Mouse (Mus musculus) embryonic facial prominence, embryonic 14.5 days (tissue): ENCODE data around the gene Kif1a. TPM values are rescaled to one million over a fixed set of nuclear protein-coding genes. Genes with fewer than 3 reads are reported as not detected.

Source experiments
- ATAC-seq: fragments of 200-750 bp; cut with Nextera tagmentation; 2 replicates; pipeline ENCODE4 v1.8.0; 2017; ENCODE audit warnings: low read depth, moderate number of reproducible peaks, moderate TSS enrichment
- DNase-seq: peaks from one replicate; pipeline ENCODE4 v3.0.0-alpha.2; 2015; ENCODE audit warnings: low spot score
- H3K27ac ChIP-seq: fragments of 300-500 bp; sonication (generic); replicated peaks from 2 replicates; pipeline ENCODE4 v1.5.1; 2014; ENCODE audit warnings: low read depth, mild to moderate bottlenecking, low read length, moderate library complexity
- H3K27me3 ChIP-seq: fragments of 300-500 bp; sonication (generic); replicated peaks from 2 replicates; pipeline ENCODE4 v1.6.1; 2014; ENCODE audit warnings: low read length; ENCODE audit not compliant: control insufficient read depth, insufficient read depth
- H3K36me3 ChIP-seq: fragments of 300-500 bp; sonication (generic); 2 replicates; pipeline ENCODE4 v1.6.1; 2014; ENCODE audit warnings: low read length, mixed read lengths; ENCODE audit not compliant: control insufficient read depth, insufficient read depth
- H3K4me1 ChIP-seq: fragments of 300-500 bp; sonication (generic); 2 replicates; pipeline ENCODE4 v1.6.1; 2014; ENCODE audit warnings: antibody characterized with exemption, low read length; ENCODE audit not compliant: control insufficient read depth, insufficient read depth
- H3K4me2 ChIP-seq: fragments of 300-500 bp; sonication (generic); 2 replicates; pipeline ENCODE4 v1.6.1; 2014; ENCODE audit warnings: low read depth, mild to moderate bottlenecking, low read length, moderate library complexity, mixed read lengths
- H3K4me3 ChIP-seq: fragments of 300-500 bp; sonication (generic); 2 replicates; pipeline ENCODE4 v1.5.1; 2014; ENCODE audit warnings: low read depth, mild to moderate bottlenecking, low read length
- H3K9ac ChIP-seq: fragments of 300-500 bp; sonication (generic); 2 replicates; pipeline ENCODE4 v1.6.1; 2014; ENCODE audit warnings: low read depth, mild to moderate bottlenecking, low read length, moderate library complexity, mixed read lengths
- H3K9me3 ChIP-seq: fragments of 300-500 bp; sonication (generic); 2 replicates; pipeline ENCODE4 v1.6.1; 2016; ENCODE audit warnings: low read length; ENCODE audit not compliant: control insufficient read depth
- WGBS: fragments of 180-500 bp; shearing (Covaris S2); extraction: QIAGEN DNeasy Blood & Tissue Kit; methylation state at CpG from one replicate; pipeline ENCODE4 v1.1.7; 2014; 5-methylcytosine and 5-hydroxymethylcytosine counted together
- polyA plus RNA-seq: library from polyadenylated mRNA; unstranded; fragments of >200 nt; fragmentation: Nextera tagmentation; extraction: Ambion mirVana; gene quantifications from 2 replicates; pipeline ENCODE4 v1.2.1, GENCODE M21; 2014

The Kif1a gene
- polyA plus RNA-seq, 1 experiment from 2014 or later: 30.7 TPM

DNA sequence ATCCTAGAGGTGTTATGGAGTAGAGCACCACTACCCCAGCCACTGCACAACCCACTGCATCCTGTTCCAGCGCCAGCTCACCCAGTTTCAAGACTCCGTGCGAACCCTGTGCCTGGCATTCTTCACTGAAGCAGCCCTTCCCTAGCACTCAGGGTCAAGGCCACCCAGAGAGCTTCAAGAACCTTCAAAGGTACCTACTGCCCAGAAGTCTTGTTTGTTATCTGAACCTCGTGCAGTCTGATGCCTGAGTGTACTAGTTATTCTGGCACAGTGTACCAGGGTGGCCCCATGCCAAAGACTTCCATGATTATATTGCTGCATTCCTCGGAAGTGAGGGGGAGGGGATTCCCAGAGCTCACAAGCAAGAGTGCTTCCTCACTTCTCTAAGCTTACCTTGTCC is 38.1 kb downstream of the Kif1a start:
- 0 out of 2 replicates have a peak, but pooled peaks cover 5% of the 10 kb centered on the region for H3K36me3 ChIP-seq
- H3K9me3 ChIP-seq: no peaks in the 10 kb centered on the region
- ATAC-seq: peak; percentile 45; the same call in 1 of the 2 replicates
- H3K27me3 ChIP-seq: no peaks in the 10 kb centered on the region
- no peak overlapping the region for H3K27ac ChIP-seq
- WGBS: 69% methylated on average over 5 of the region's 5 CpGs
- H3K4me3 ChIP-seq: no peak overlapping the region
- H3K9ac ChIP-seq: no peak overlapping the region
- H3K4me1 ChIP-seq: no peaks in the 10 kb centered on the region
- peak; percentile 64 for DNase-seq
- H3K4me2 ChIP-seq: no peak overlapping the region

DNA sequence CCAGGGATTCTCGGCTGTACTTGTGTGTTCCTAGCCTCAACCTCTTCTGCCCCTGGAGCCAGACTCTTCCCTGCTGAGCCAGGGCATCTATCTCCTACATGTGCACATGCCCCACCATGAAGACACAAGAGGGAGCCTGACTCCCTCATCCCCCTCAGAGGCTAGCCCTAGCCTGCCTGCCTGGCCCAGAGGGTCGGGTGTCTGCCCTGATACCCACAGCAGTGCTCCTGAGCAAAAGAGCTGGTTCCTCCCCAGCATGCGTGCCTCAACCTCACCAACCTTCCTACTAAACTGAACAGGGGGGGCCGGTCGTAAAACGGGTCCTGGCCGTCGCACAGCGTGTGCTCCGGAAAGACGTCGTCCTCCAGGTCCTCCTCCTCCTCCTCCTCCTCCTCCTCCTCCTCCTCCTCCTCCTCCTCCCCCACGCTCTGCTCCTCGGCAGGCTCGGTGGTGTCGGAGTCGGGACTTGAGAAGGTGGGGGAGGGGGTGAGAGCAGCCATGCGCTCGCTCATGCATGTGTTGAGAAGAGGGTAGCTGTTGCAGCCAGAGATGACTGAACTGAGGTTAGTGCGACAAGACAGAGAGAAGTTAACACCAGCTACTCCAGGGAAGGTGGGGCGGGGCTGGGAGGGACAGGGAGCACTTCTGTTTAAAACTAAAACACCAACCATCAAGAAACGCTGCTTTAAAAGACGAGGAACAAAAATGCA is 50.5 kb downstream of the Kif1a start:
- Histone ChIP-seq H3K4me3 (no peak overlapping the region), H3K27ac (no peak overlapping the region), H3K27me3 (no peaks in the 10 kb centered on the region), H3K9me3 (no peaks in the 10 kb centered on the region), H3K36me3 (0 out of 2 replicates have a peak, but pooled peaks cover 3% of the 10 kb centered on the region), H3K4me1 (no peaks in the 10 kb centered on the region), H3K4me2 (no peak overlapping the region), H3K9ac (no peak overlapping the region)
- ATAC-seq: no peak
- 54% methylated on average over 13 of the region's 23 CpGs for WGBS
- DNase-seq: no peak

DNA sequence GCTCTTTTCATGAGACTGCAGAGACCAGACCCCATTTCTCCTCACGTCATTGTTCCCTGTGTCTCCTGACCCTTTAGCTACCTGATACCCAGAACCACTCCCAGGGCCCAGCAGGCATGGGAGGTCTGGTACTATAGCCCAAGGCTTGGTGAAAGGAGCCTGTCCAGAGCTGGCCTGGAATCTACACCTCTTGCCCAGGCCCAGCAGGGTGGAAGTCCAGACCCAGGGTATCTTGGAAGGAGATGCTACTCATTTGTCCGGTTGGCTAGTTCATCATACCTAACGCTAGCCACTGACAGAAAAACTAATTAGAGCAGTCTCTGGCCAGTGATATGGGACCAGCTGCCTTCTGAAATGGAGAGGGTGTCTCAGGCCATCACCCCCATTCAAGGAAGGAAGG is 51.7 kb downstream of the Kif1a start:
- Histone ChIP-seq H3K27ac (no peak overlapping the region), H3K27me3 (no peaks in the 10 kb centered on the region), H3K9me3 (no peaks in the 10 kb centered on the region), H3K9ac (no peak overlapping the region), H3K4me3 (no peak overlapping the region), H3K4me1 (no peaks in the 10 kb centered on the region), H3K36me3 (0 out of 2 replicates have a peak, but pooled peaks cover 3% of the 10 kb centered on the region), H3K4me2 (no peak overlapping the region)
- ATAC-seq: no peak
- DNase-seq: no peak
- WGBS: 79% methylated on average over 3 of the region's 3 CpGs

DNA sequence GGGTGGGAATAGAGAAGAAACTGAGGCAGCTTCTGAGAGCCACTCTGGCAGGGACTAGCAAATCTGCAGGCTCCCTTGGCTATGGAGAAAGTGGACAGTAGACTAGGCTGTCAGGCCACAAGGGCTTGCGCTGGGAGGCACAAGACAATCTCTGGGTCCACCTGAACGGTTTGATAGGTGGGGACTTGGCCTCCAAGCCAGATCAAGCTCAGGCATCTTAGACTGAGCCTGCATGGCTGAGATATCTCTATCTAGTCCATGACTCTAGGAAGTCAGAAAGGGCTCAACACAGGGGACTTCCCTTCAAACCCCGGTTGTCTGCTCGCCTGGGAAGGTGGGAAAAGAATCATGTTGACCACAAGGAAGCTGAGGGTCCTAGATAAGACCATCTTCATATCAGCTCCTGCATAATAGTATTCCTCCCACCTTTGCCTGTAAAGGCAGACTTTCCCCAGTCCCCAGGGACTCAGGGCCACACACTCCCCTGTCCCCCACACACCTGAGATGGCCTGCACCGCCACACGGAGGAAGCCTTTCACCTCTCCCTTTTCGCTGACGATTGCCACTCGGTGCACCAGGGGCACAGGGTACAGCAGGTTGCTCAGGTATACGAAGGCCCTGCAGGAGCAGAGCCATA is 55.5 kb downstream of the Kif1a start:
- Histone ChIP-seq H3K27ac (no peak overlapping the region), H3K27me3 (no peaks in the 10 kb centered on the region), H3K36me3 (no peaks in the 10 kb centered on the region), H3K9me3 (no peaks in the 10 kb centered on the region), H3K4me1 (no peaks in the 10 kb centered on the region), H3K4me3 (no peak overlapping the region), H3K4me2 (no peak overlapping the region), H3K9ac (no peak overlapping the region)
- ATAC-seq (no peak), DNase-seq (no peak)
- whole genome bisulfite sequencing: 88% methylated on average over 9 of the region's 10 CpGs

DNA sequence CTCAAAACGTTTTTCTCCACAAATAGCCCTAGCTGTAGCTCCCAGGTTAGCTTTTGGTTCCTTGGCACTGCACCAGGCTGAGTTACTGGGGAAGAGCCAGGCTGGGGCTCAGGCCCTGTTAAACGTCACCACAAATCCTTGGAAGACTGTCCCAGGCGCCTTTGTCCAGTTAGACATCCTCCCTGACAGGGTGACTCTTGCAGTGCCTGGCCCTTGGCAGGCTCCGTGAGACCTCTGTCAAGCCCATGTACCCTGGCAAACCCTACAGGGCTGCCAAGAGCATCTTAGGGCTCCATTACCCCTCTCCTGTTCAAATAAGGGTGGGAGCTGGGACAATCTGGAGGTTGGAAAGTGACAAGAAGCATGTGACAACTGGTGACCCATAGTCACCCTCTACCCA is 65.8 kb downstream of the Kif1a start:
- H3K27ac ChIP-seq: no peak overlapping the region
- ATAC-seq: no peak
- DNase-seq: no peak
- H3K9me3 ChIP-seq: no peaks in the 10 kb centered on the region
- peaks cover 13% of the 10 kb centered on the region; the same call in 1 of the 2 replicates for H3K36me3 ChIP-seq
- H3K9ac ChIP-seq: no peak overlapping the region
- H3K27me3 ChIP-seq: no peaks in the 10 kb centered on the region
- H3K4me2 ChIP-seq: no peak overlapping the region
- H3K4me3 ChIP-seq: no peak overlapping the region
- H3K4me1 ChIP-seq: no peaks in the 10 kb centered on the region
- WGBS: 72% methylated on average over 4 of the region's 4 CpGs

DNA sequence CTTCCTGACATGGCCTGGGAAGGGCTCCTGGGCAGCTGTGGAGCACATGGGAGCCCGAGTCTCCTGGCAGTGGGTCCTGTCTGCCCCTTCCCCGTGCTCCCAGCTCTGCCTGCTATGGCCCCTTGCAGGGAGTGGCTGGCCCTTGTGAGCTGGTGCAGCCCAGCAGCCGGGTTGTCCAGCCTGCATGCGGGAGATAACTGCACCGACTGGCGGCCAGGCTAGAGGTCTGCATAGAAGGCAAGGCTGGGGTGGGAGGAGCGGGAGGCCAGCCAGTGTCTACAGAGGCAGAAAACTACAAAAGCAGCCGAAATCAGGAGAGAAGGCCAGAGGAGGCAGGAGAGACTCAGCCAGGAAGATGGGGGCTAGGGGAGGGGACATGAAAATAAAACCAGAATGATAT is 67.8 kb downstream of the Kif1a start:
- H3K4me3 ChIP-seq: no peak overlapping the region
- H3K36me3 ChIP-seq: peaks cover 9% of the 10 kb centered on the region; the same call in 1 of the 2 replicates
- WGBS: 60% methylated on average over 8 of the region's 8 CpGs
- no peak for DNase-seq
- H3K9ac ChIP-seq: no peak overlapping the region
- H3K27ac ChIP-seq: no peak overlapping the region
- no peaks in the 10 kb centered on the region for H3K9me3 ChIP-seq
- no peaks in the 10 kb centered on the region for H3K4me1 ChIP-seq
- no peak overlapping the region for H3K4me2 ChIP-seq
- no peak for ATAC-seq
- H3K27me3 ChIP-seq: no peaks in the 10 kb centered on the region

DNA sequence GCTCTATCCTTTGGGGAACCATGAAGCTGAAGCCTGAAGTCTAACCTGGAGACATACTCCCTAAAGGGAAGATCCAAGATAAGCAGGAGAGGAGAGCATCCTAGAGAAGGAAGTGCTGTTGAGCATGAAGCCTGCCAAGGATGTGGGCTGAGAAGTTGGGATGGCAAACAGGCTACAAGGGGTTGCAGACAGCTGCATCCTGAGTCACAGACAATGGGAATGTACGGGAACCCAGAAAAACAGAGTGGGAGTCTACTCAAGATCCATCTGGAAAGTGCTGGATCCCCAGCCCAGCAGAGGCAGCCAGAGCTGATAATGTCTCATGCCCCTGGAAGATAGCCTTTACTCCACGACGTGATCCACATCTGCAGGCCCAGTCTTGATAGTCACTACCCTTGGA is 70.6 kb downstream of the Kif1a start:
- WGBS: 90% methylated on average over 3 of the region's 3 CpGs
- Histone ChIP-seq H3K9me3 (no peaks in the 10 kb centered on the region), H3K4me1 (no peaks in the 10 kb centered on the region), H3K36me3 (no peaks in the 10 kb centered on the region), H3K4me3 (no peak overlapping the region), H3K9ac (no peak overlapping the region), H3K27ac (no peak overlapping the region), H3K4me2 (no peak overlapping the region), H3K27me3 (no peaks in the 10 kb centered on the region)
- ATAC-seq: no peak
- no peak for DNase-seq

DNA sequence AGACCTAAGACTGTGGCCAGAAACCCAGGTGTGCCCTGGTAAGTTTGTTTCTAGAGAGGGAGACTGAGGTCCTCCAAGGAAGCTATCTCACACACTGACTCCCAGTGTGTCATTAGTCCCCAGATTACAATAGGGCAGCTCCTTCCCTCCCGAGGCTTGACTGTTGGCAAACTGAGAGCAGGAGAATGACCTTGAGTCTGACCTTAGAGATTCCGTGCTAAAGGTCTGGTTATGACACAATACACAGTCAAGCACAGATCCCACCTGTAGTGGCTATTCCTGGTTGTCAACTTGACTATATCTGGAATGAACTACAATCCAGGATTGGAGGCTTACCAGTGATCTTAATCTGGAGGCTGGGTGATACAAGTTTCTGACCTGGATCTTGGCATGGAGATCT is 71.7 kb downstream of the Kif1a start:
- H3K27me3 ChIP-seq: no peaks in the 10 kb centered on the region
- no peak overlapping the region for H3K27ac ChIP-seq
- 74% methylated on average over 2 of the region's 2 CpGs for WGBS
- H3K9me3 ChIP-seq: no peaks in the 10 kb centered on the region
- H3K36me3 ChIP-seq: no peaks in the 10 kb centered on the region
- H3K9ac ChIP-seq: no peak overlapping the region
- ATAC-seq: no peak
- H3K4me1 ChIP-seq: no peaks in the 10 kb centered on the region
- no peak overlapping the region for H3K4me2 ChIP-seq
- DNase-seq: no peak
- H3K4me3 ChIP-seq: no peak overlapping the region

DNA sequence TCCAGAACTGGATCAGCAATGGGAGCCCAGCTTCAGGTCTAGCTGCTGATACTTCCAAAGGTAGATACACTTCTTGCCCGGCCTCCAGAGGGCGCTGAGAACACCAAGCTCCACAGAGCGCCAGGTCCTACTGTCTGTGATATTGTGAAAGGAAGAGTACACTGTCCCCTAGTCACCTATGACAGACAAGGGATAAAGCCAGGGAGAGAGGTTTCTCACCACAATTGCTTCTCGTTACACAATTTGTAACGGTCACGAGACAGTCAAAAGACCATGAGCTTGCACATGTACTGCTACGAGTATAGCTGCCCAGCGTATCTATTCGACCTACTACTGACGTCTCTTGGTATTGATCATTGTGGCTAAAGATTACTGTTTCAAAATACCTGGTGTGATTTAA is 72.4 kb downstream of the Kif1a start:
- no peaks in the 10 kb centered on the region for H3K36me3 ChIP-seq
- no peak overlapping the region for H3K9ac ChIP-seq
- no peaks in the 10 kb centered on the region for H3K9me3 ChIP-seq
- ATAC-seq (no peak), DNase-seq (no peak)
- H3K4me1 ChIP-seq: no peaks in the 10 kb centered on the region
- H3K27ac ChIP-seq: no peak overlapping the region
- H3K4me2 ChIP-seq: no peak overlapping the region
- no peaks in the 10 kb centered on the region for H3K27me3 ChIP-seq
- H3K4me3 ChIP-seq: no peak overlapping the region
- WGBS: 91% methylated on average over 10 of the region's 10 CpGs
